Mouse (Mus musculus) limb, embryonic 14.5 days (tissue): ENCODE results near the gene Tgm1. TPM values are rescaled to one million over a fixed set of nuclear protein-coding genes. Genes with fewer than 3 reads are reported as not detected.

Source experiments
- ATAC-seq: fragments of 200-750 bp; cut with Nextera tagmentation; 2 replicates; pipeline ENCODE4 v1.8.0; 2017; ENCODE audit warnings: low read depth, moderate number of reproducible peaks, moderate TSS enrichment; ENCODE audit not compliant: low FRiP score
- DNase-seq: peaks from one replicate; pipeline ENCODE4 v3.0.0-alpha.2; 2015; ENCODE audit warnings: low spot score
- H3K27ac ChIP-seq: fragments of 300-500 bp; sonication (generic); replicated peaks from 2 replicates; pipeline ENCODE4 v1.5.1; 2014; ENCODE audit warnings: low read depth, mild to moderate bottlenecking, low read length, moderate library complexity, mixed read lengths
- H3K27me3 ChIP-seq: fragments of 300-500 bp; sonication (generic); 2 replicates; pipeline ENCODE4 v1.6.1; 2014; ENCODE audit warnings: low read length, mixed read lengths; ENCODE audit not compliant: control insufficient read depth, insufficient read depth
- H3K36me3 ChIP-seq: fragments of 300-500 bp; sonication (generic); 2 replicates; pipeline ENCODE4 v1.6.1; 2014; ENCODE audit warnings: mild to moderate bottlenecking, low read length, moderate library complexity, mixed read lengths; ENCODE audit not compliant: control insufficient read depth, insufficient read depth
- H3K4me1 ChIP-seq: fragments of 300-500 bp; sonication (generic); 2 replicates; pipeline ENCODE4 v1.6.1; 2014; ENCODE audit warnings: antibody characterized with exemption, low read length, mixed read lengths; ENCODE audit not compliant: control insufficient read depth, insufficient read depth
- H3K4me2 ChIP-seq: fragments of 300-500 bp; sonication (generic); replicated peaks from 2 replicates; pipeline ENCODE4 v1.6.1; 2014; ENCODE audit warnings: low read depth, mild to moderate bottlenecking, low read length, moderate library complexity; ENCODE audit not compliant: severe bottlenecking
- H3K4me3 ChIP-seq: fragments of 300-500 bp; sonication (generic); replicated peaks from 2 replicates; pipeline ENCODE4 v1.5.1; 2014; ENCODE audit warnings: low read length
- H3K9ac ChIP-seq: fragments of 300-500 bp; sonication (generic); 2 replicates; pipeline ENCODE4 v1.6.1; 2014; ENCODE audit warnings: mild to moderate bottlenecking, low read depth, low read length, moderate library complexity; ENCODE audit not compliant: severe bottlenecking
- H3K9me3 ChIP-seq: fragments of 300-500 bp; sonication (generic); 2 replicates; pipeline ENCODE4 v1.6.1; 2016; ENCODE audit warnings: low read length; ENCODE audit not compliant: control insufficient read depth
- POLR2A ChIP-seq: fragments of 200-500 bp; IDR thresholded peaks from 2 replicates; pipeline ENCODE4 v1.8.0; 2012; ENCODE audit warnings: inconsistent platforms, mild to moderate bottlenecking, moderate library complexity, borderline replicate concordance; ENCODE audit not compliant: insufficient read depth, insufficient read length; ENCODE audit errors: extremely low read depth
- WGBS: fragments of 180-500 bp; shearing (Covaris S2); extraction: QIAGEN DNeasy Blood & Tissue Kit; methylation state at CpG from one replicate; pipeline ENCODE4 v1.1.7; 2014; 5-methylcytosine and 5-hydroxymethylcytosine counted together
- polyA plus RNA-seq, 2 experiments: library from polyadenylated mRNA; depleted of rRNA in 1 of 2; stranded (reverse) in 1 of 2; unstranded in 1 of 2; fragments of >200 nt; fragmentation: Nextera tagmentation in 1 of 2; extraction: Ambion mirVana in 1 of 2; gene quantifications; 2 replicates each; pipeline versions ENCODE4 v1.2.1 to v1.2.3; 2012 to 2014

Tgm1 gene
- polyA plus RNA-seq, 2 experiments, result 17.7 to 21.2 TPM

GRCm38 (mm10) chr14:55713007-55713728 is 558 bp downstream of the Tgm1 start:
- H3K9ac ChIP-seq, result peak overlapping the region; percentile 31; the same call in 1 of the 2 replicates
- H3K4me2 ChIP-seq, result peak overlapping the region; percentile 36
- peak overlapping the region; percentile 17 for H3K4me3 ChIP-seq
- TF ChIP-seq POLR2A, result no peak
- H3K36me3 ChIP-seq, result peaks cover 19% of the 10 kb centered on the region
- no peaks in the 10 kb centered on the region for H3K9me3 ChIP-seq
- WGBS, result 9% methylated on average over 25 of the region's 25 CpGs
- peaks cover 6% of the 10 kb centered on the region for H3K27me3 ChIP-seq
- H3K4me1 ChIP-seq, result peaks cover 6% of the 10 kb centered on the region; the same call in 1 of the 2 replicates
- no peak overlapping the region for H3K27ac ChIP-seq
- ATAC-seq, result peak; percentile 45; the same call in 1 of the 2 replicates
- DNase-seq, result peak; percentile 33

- Histone ChIP-seq H3K4me3 (no peak overlapping the region), H3K27me3 (peaks cover 6% of the 10 kb centered on the region), H3K4me1 (peaks cover 6% of the 10 kb centered on the region; the same call in 1 of the 2 replicates), H3K4me2 (no peak overlapping the region), H3K27ac (no peak overlapping the region), H3K36me3 (peaks cover 7% of the 10 kb centered on the region), H3K9ac (no peak overlapping the region), H3K9me3 (no peaks in the 10 kb centered on the region)
- no peak for ATAC-seq
- no peak for DNase-seq
- WGBS, result 72% methylated on average over 7 of the region's 7 CpGs
- TF ChIP-seq POLR2A, result no peak
Measured at GRCm38 (mm10) chr14:55711786-55712185, 1.9 kb downstream of the Tgm1 start.

- Histone ChIP-seq H3K9me3 (no peaks in the 10 kb centered on the region), H3K27me3 (peaks cover 6% of the 10 kb centered on the region), H3K4me2 (no peak overlapping the region), H3K4me1 (peaks cover 6% of the 10 kb centered on the region; the same call in 1 of the 2 replicates), H3K36me3 (no peaks in the 10 kb centered on the region), H3K9ac (no peak overlapping the region), H3K27ac (no peak overlapping the region), H3K4me3 (no peak overlapping the region)
- ATAC-seq, result no peak
- no peak for DNase-seq
- TF ChIP-seq POLR2A, result no peak
- WGBS, result 76% methylated on average over 4 of the region's 4 CpGs
Measured at GRCm38 (mm10) chr14:55709509-55709908, 4.2 kb downstream of the Tgm1 start.

GRCm38 (mm10) chr14:55707397-55707796 is 6.3 kb downstream of the Tgm1 start:
- TF ChIP-seq POLR2A, result no peak
- no peak for ATAC-seq
- Histone ChIP-seq H3K9me3 (no peaks in the 10 kb centered on the region), H3K27ac (no peak overlapping the region), H3K4me2 (no peak overlapping the region), H3K4me3 (no peak overlapping the region), H3K9ac (no peak overlapping the region), H3K4me1 (no peaks in the 10 kb centered on the region), H3K36me3 (no peaks in the 10 kb centered on the region), H3K27me3 (no peaks in the 10 kb centered on the region; the same call in 1 of the 2 replicates)
- 81% methylated on average over 5 of the region's 5 CpGs for WGBS
- no peak for DNase-seq

GRCm38 (mm10) chr14:55706051-55706600 is 7.6 kb downstream of the Tgm1 start:
- no peak overlapping the region for H3K9ac ChIP-seq
- ATAC-seq (no peak), DNase-seq (no peak)
- no peaks in the 10 kb centered on the region for H3K9me3 ChIP-seq
- H3K36me3 ChIP-seq, result no peaks in the 10 kb centered on the region
- H3K4me2 ChIP-seq, result no peak overlapping the region
- WGBS, result 91% methylated on average over 8 of the region's 8 CpGs
- TF ChIP-seq POLR2A, result no peak
- no peaks in the 10 kb centered on the region for H3K27me3 ChIP-seq
- H3K4me1 ChIP-seq, result no peaks in the 10 kb centered on the region
- no peak overlapping the region for H3K27ac ChIP-seq
- no peak overlapping the region for H3K4me3 ChIP-seq
